Mouse (Mus musculus) kidney, adult 2 months (tissue): ENCODE results near the gene Tmem268. TPM values are rescaled to one million over a fixed set of nuclear protein-coding genes. Genes with fewer than 3 reads are reported as not detected.

Source experiments
- DNase-seq: peaks from one replicate; pipeline ENCODE4 v3.0.0; 2021
- H3K27ac ChIP-seq: fragments of 200-500 bp; 2 replicates; pipeline ENCODE4 v1.5.1; 2012; ENCODE audit warnings: low read depth, low read length, control low read depth, inconsistent platforms; ENCODE audit not compliant: insufficient read depth
- H3K27me3 ChIP-seq: fragments of 200-500 bp; replicated peaks from 2 replicates; pipeline ENCODE4 v1.6.1; 2012; ENCODE audit warnings: mild to moderate bottlenecking, moderate library complexity, low read length, inconsistent platforms; ENCODE audit not compliant: control insufficient read depth, insufficient read depth
- H3K36me3 ChIP-seq: fragments of 200-500 bp; 2 replicates; pipeline ENCODE4 v1.6.1; 2012; ENCODE audit warnings: mild to moderate bottlenecking, moderate library complexity, low read length, inconsistent platforms; ENCODE audit not compliant: control insufficient read depth, insufficient read depth
- H3K4me1 ChIP-seq: fragments of 200-500 bp; 2 replicates; pipeline ENCODE4 v1.6.1; 2011; ENCODE audit warnings: low read length; ENCODE audit not compliant: control insufficient read depth, insufficient read depth
- H3K4me3 ChIP-seq: fragments of 200-500 bp; 2 replicates; pipeline ENCODE4 v1.5.1; 2011; ENCODE audit warnings: mild to moderate bottlenecking, low read depth, low read length, control low read depth; ENCODE audit not compliant: insufficient read depth
- CTCF ChIP-seq: fragments of 200-500 bp; conservative IDR thresholded peaks from 2 replicates; pipeline ENCODE4 v1.5.1; 2011; ENCODE audit warnings: low read depth, mild to moderate bottlenecking, control low read depth, low read length, moderate library complexity, mixed read lengths; ENCODE audit not compliant: insufficient read depth, insufficient read length
- POLR2A ChIP-seq: fragments of 200-500 bp; IDR thresholded peaks from one replicate; pipeline ENCODE4 v1.6.1; 2011; ENCODE audit warnings: low read depth, low read length, control low read depth
- WGBS: fragments of 180-500 bp; shearing (Covaris S2); methylation state at CpG from one replicate; pipeline ENCODE4 v1.1.7; 2018; 5-methylcytosine and 5-hydroxymethylcytosine counted together
- polyA plus RNA-seq: library from polyadenylated mRNA; depleted of rRNA; stranded (reverse); fragments of >200 nt; gene quantifications from 2 replicates; pipeline ENCODE4 v1.2.3, GENCODE M21; 2012

Gene Tmem268
- polyA plus RNA-seq, 1 experiment = 10.1 TPM

DNA sequence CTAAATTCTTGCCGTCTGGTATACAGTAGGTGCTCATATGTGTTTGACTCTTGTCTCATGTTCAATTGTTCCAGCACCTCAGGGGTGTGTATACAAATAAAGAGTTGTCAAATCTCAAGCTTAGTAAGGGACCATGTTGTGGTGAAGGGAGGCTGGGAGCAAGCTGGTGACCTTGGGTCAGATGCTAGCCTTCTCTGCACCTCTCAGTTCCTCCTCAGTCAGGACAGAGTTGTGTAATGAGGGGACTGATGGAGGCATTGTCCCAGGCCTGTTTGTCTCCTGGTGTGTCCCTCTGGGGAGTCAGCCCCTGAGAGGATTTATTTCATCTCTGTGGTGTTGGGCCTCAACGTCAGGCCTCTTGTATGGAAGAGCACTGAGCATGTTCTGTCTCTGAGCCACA, 27.7 kb downstream of the Tmem268 start:
- no peak overlapping the region for H3K4me3 ChIP-seq
- 76% methylated on average over 2 of the region's 2 CpGs for WGBS
- no peaks in the 10 kb centered on the region for H3K36me3 ChIP-seq
- no peak for DNase-seq
- TF ChIP-seq POLR2A = no peak
- TF ChIP-seq CTCF = no peak
- no peaks in the 10 kb centered on the region for H3K4me1 ChIP-seq
- no peaks in the 10 kb centered on the region for H3K27me3 ChIP-seq
- no peak overlapping the region for H3K27ac ChIP-seq

DNA sequence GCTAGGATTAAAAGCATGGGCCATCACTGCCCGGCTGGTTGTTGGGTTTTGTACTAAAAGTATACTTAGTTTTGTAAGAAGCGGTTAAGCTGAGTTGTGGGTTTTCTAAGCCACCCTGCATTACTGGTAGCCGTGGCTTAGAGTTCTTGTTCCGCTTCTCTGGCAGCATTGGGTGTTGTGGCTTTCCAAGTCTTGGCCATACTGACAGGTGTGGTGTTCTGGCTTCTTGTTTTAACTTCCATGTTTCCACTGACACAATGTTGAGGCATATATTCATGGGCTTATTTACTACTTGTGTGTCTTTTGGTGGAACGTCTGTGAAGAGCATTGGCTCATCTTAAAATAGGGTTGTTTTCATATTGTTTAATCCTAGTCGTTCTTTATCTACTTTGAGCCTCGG, 31.4 kb downstream of the Tmem268 start:
- H3K27ac ChIP-seq = no peak overlapping the region
- H3K4me3 ChIP-seq = no peak overlapping the region
- TF ChIP-seq POLR2A = no peak
- no peak for TF ChIP-seq CTCF
- 81% methylated on average over 7 of the region's 7 CpGs for WGBS
- H3K27me3 ChIP-seq = no peaks in the 10 kb centered on the region
- no peaks in the 10 kb centered on the region for H3K4me1 ChIP-seq
- no peak for DNase-seq
- no peaks in the 10 kb centered on the region for H3K36me3 ChIP-seq

DNA sequence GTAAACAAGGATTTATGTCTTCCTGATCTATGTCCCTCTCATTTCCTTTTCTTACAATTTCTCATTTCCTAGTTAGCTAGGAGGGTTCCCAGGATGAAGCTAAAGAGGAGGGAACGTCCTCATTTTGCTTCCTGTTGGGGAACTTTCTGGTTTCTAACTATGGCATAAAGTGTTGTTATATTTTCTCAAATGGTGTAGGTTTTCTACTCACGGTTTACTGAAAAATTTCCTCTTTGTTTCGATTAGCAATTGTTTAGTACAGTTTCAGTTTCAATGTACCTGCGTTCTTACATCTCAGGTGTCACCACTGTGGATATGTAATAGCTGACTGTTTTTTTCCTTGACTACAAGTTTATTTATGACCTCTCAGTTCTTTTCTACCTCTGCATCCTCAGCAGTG, 32.0 kb downstream of the Tmem268 start:
- WGBS = 55% methylated on average over 4 of the region's 4 CpGs
- Histone ChIP-seq H3K36me3 (no peaks in the 10 kb centered on the region), H3K27ac (no peak overlapping the region), H3K4me1 (no peaks in the 10 kb centered on the region), H3K4me3 (no peak overlapping the region), H3K27me3 (no peaks in the 10 kb centered on the region)
- TF ChIP-seq POLR2A = no peak
- TF ChIP-seq CTCF = no peak
- DNase-seq = no peak

DNA sequence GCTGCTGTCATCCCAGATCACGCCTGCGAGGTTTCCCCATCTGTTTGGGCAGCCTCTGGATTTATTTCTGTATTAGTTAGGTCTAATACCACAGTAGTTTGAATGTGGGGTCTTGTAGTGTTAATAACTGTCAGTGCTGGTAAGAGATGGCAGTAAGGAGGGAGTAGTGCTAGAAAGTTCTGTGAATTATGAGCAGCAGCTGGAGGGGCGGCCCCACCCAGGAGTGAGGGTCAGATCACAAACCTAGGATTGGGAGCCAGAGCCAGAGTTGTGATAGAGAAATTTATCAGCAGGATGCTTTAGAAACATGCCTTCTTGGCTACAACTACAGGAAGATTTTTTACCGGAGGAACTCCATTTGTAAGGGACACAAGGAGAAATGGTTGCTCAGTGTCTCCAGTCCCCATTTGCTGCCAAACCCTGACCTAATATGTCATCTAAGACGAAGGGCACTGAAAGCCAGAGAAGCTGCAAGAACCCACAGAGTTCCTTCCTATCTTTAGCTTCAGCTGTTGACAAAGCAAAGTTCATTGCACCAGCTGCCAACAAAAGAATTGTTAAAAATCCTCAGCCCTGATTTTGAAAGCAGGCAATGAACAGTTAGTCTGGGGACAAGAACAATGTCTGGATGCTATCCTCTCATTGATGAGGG, 36.0 kb downstream of the Tmem268 start:
- Histone ChIP-seq H3K27ac (no peak overlapping the region), H3K4me3 (no peak overlapping the region), H3K4me1 (no peaks in the 10 kb centered on the region), H3K27me3 (no peaks in the 10 kb centered on the region), H3K36me3 (no peaks in the 10 kb centered on the region)
- WGBS = 64% methylated on average over 5 of the region's 5 CpGs
- TF ChIP-seq POLR2A = no peak
- no peak for TF ChIP-seq CTCF
- DNase-seq = peak; percentile 25

DNA sequence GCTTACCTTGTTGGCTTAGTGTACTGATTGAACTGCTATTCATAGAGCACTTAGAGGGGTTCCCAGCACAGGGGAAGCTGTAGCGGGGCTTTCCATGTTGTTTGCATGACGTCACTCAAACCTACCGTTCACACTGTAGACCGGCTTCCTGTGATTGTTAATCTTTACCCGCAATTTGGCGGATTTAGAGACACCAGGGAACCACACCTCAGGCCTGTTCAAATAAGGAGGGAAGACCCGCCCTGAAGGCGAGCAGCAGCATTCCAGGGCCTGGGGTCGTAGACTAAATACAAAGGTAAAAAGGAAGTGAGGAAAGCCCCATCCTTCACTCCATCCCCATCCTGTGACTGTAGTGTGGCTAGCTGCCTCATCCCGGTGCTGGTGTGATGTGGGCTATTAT, 36.7 kb downstream of the Tmem268 start:
- Histone ChIP-seq H3K4me3 (no peak overlapping the region), H3K27me3 (no peaks in the 10 kb centered on the region), H3K4me1 (no peaks in the 10 kb centered on the region), H3K36me3 (no peaks in the 10 kb centered on the region), H3K27ac (no peak overlapping the region)
- TF ChIP-seq CTCF = no peak
- TF ChIP-seq POLR2A = no peak
- WGBS = 44% methylated on average over 10 of the region's 10 CpGs
- DNase-seq = no peak

DNA sequence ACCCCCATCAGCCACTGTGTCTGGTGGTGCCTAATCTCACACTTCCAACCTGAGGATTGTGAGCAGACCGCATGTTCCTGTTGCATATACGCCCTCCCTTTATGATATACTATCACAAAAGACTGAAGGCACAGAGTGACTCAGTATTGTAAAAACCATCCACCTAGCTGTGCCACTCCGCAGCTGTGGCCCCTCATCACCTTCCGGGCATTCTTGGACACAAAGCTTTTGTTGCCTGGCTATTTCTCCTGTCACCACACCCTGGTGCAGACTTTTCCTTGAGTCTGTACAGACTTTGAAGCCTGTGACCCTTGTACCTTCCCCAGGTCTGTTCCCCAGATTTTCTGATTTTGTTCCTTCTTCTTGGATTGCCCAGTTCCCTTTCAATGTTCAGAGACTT, 37.4 kb downstream of the Tmem268 start:
- H3K36me3 ChIP-seq = no peaks in the 10 kb centered on the region
- 96% methylated on average over 4 of the region's 4 CpGs for WGBS
- no peaks in the 10 kb centered on the region for H3K4me1 ChIP-seq
- no peak overlapping the region for H3K4me3 ChIP-seq
- H3K27ac ChIP-seq = no peak overlapping the region
- TF ChIP-seq POLR2A = no peak
- TF ChIP-seq CTCF = no peak
- no peak for DNase-seq
- H3K27me3 ChIP-seq = no peaks in the 10 kb centered on the region

DNA sequence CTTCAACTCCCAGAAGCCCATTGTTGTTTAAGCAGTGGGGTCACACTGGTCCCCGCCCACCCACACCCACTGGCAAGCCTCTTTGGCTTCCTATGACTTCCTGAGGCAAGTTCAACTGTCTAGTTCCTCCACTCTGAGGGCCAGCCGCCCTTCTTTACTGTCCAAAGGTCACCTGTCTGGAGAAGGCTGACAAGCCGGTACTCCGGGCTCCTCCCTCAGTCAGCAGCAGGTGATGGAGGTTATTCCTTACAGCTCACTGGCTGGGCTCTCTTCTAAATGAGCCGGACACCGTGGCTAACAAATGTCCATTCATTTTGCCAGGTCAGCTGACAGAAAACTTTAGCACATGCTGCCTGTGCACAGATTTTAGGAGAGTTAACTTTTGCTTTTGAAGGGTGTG, 42.2 kb downstream of the Tmem268 start:
- Histone ChIP-seq H3K27me3 (no peaks in the 10 kb centered on the region), H3K4me3 (no peak overlapping the region), H3K36me3 (no peaks in the 10 kb centered on the region), H3K4me1 (no peaks in the 10 kb centered on the region), H3K27ac (no peak overlapping the region)
- 45% methylated on average over 6 of the region's 6 CpGs for WGBS
- TF ChIP-seq POLR2A = no peak
- no peak for TF ChIP-seq CTCF
- peak; percentile 77 for DNase-seq

DNA sequence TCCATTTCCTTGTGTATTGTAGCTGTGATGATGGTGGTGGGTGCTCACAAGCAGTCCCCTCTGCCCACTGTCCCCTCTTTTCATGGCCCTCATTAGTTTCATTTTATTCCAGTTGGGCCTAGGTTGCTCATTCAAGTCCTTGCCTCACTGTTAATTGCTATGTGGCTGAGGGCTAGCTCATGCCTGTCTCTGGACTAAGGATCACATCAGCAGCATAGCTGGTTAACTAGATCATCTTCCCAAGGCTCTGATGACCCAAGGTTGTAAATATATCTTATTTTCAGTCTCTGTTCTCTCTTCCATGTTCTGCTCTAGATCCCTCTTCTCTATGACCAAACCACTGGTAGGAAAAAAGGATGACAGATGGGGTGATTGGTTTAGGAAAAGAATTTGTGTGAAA, 42.7 kb downstream of the Tmem268 start:
- TF ChIP-seq CTCF = no peak
- TF ChIP-seq POLR2A = no peak
- DNase-seq = no peak
- Histone ChIP-seq H3K27me3 (no peaks in the 10 kb centered on the region), H3K4me3 (no peak overlapping the region), H3K4me1 (no peaks in the 10 kb centered on the region), H3K27ac (no peak overlapping the region), H3K36me3 (no peaks in the 10 kb centered on the region)
